Mouse (Mus musculus) kidney, adult 10 weeks (tissue): ENCODE data around the gene Bmyc. TPM values are rescaled to one million over a fixed set of nuclear protein-coding genes. Genes with fewer than 3 reads are reported as not detected.

Experiments
- polyA plus RNA-seq: library from polyadenylated mRNA; stranded (reverse); fragments of 350-450 nt; fragmentation: Illumina TruSeq; extraction: RNeasy Lipid Tissue Mini Kit (QIAGEN cat#74804); gene quantifications from one replicate; pipeline ENCODE4 v1.2.3, GENCODE M21; 2014; ENCODE audit warnings: low read depth, low replicate concordance

The Bmyc gene
- polyA plus RNA-seq: 2.8 TPM

DNA sequence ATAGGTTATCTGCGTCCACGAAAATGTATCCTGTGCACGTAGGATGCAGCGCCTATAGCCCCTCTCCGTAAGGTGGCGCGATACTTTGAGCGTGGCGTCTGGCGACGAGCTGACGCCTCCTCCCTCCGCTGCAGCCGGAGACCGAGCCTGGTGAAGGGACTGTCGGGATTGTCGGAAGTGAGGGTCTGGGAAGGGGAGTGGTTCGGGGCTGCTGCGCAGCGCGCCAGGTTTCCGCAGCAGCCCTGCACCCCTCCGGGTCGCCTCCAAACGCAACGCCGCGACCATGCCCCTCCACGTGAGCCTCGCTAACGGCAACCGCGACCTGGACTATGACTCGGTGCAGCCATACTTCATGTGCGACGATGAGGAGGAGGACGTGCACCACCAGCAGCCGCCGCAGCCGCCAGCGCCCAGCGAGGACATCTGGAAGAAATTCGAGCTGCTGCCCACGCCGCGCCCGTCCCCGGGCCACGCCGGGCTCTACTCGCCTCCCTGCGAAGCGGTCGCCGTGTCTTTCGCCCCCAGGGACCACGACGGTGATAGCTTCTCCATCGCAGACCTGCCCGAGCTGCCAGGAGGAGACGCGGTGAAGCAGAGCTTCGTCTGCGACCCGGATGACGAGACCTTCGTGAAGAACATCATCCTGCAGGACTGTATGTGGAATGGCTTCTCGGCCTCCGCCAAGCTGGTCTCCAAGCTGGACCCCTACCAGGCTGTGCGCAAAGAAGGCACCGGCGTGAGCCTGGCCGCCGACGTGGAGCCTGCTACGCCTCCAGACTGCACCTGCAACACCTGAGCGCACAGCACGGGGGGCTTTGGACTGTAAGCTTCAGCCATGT, at the start of gene Bmyc:
TSS of gene Bmyc (plus strand) at position 97 of the 839 bp plus-strand sequence.

GRCm38 (mm10) chr2:25657652-25658051, 48.9 kb upstream of the Bmyc start, which contains the start of gene Lcn5:
Lcn5 (plus strand) TSS chr2:25657952.

DNA sequence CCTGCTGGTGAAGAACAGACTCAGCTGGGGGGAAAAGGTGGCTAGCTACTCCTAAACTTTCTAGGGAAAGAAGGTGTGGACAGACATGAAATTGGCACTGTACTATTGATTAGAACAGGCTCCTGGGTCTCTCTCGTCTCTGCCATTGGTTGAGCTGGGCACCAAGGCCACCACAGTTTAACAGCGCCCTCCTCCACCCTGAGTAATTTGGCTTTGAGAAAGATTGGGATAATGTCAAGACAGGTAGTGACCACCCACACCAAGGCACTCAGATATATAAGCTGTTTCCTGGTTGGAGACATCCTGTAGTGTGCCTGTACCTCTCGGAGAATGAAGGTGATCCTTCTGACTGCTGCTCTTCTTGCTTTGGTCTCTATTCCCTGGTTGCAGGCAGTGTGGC, 30.1 kb upstream of the Bmyc start, which contains the start of gene Lcn6:
TSS of gene Lcn6 (plus strand) at position 301 of the 400 bp plus-strand sequence.

DNA sequence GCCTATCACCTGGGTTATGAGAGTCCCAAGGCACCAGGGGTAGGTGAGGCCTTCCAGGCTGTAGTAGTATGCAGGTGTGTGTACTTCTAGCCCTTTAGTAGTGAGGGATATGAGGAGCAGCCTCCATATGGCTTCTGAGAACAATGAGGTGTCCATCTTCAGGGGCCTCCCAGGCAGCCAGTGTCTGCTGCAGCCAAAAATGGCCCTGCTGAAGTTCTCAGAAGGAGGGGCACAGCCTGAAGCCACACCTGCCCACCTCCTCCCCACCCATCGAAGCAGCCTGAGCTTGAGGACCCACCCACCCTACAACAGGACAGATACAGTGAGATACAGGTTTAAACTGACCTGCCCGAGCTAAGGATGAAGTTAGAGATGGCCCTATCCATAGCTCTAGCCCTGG, 24.1 kb upstream of the Bmyc start, which contains the start of gene Lcn10:
TSS of gene Lcn10 (plus strand) at position 301 of the 400 bp plus-strand sequence.

GRCm38 (mm10) chr2:25699743-25700142, 6.8 kb upstream of the Bmyc start, which contains the start of gene Obp2a:
Obp2a (plus strand) TSS chr2:25700043.

GRCm38 (mm10) chr2:25736709-25737108, 30.2 kb downstream of the Bmyc start, which contains the start of gene Obp2b:
Obp2b (plus strand) TSS chr2:25737009.

Other genes with a start within 250 kb of the Bmyc start
- gene Clic3, start 249.9 kb upstream of the Bmyc start, polyA plus RNA-seq: not detected
- gene Paxx, start 245.6 kb upstream of the Bmyc start, polyA plus RNA-seq: 2.2 TPM
- not detected for gene Ptgds, start 236.7 kb upstream of the Bmyc start, polyA plus RNA-seq
- not detected for gene Lcn12, start 212.8 kb upstream of the Bmyc start, polyA plus RNA-seq
- 0.40 TPM for gene Fbxw5, start 206.0 kb upstream of the Bmyc start, polyA plus RNA-seq
- gene C8g, start 205.0 kb upstream of the Bmyc start, polyA plus RNA-seq: 1.7 TPM
- gene Traf2, start 159.8 kb upstream of the Bmyc start, polyA plus RNA-seq: 0.65 TPM
- gene Edf1, start 148.9 kb upstream of the Bmyc start, polyA plus RNA-seq: 0.89 TPM
- not detected for gene Mamdc4, start 131.9 kb upstream of the Bmyc start, polyA plus RNA-seq
- gene Phpt1, start 131.5 kb upstream of the Bmyc start, polyA plus RNA-seq: 1.1 TPM
- not detected for gene Ajm1, start 125.0 kb upstream of the Bmyc start, polyA plus RNA-seq
- 37.2 TPM for gene Rabl6, start 98.2 kb upstream of the Bmyc start, polyA plus RNA-seq
- gene Ccdc183, start 89.1 kb upstream of the Bmyc start, polyA plus RNA-seq: not detected
- 4.8 TPM for gene Tmem141, start 84.7 kb upstream of the Bmyc start, polyA plus RNA-seq
- not detected for gene Fcna, start 78.7 kb upstream of the Bmyc start, polyA plus RNA-seq
- gene Lcn8, start 53.6 kb upstream of the Bmyc start, polyA plus RNA-seq: not detected
- not detected for gene Lcn5, start 48.8 kb upstream of the Bmyc start, polyA plus RNA-seq
- not detected for gene Lcn6, start 30.0 kb upstream of the Bmyc start, polyA plus RNA-seq
- not detected for gene Lcn10, start 24.0 kb upstream of the Bmyc start, polyA plus RNA-seq
- gene Obp2a, start 6.7 kb upstream of the Bmyc start, polyA plus RNA-seq: not detected
- gene Obp2b, start 30.3 kb downstream of the Bmyc start, polyA plus RNA-seq: not detected
- gene Lcn3, start 58.8 kb downstream of the Bmyc start, polyA plus RNA-seq: not detected
- not detected for gene Lcn11, start 70.3 kb downstream of the Bmyc start, polyA plus RNA-seq
- not detected for gene Gm13539, start 75.5 kb downstream of the Bmyc start, polyA plus RNA-seq
- not detected for gene Glt6d1, start 109.1 kb downstream of the Bmyc start, polyA plus RNA-seq
- gene Lcn9, start 116.4 kb downstream of the Bmyc start, polyA plus RNA-seq: not detected
- not detected for gene Sohlh1, start 140.5 kb downstream of the Bmyc start, polyA plus RNA-seq
- gene Kcnt1, start 157.0 kb downstream of the Bmyc start, polyA plus RNA-seq: 0.97 TPM